Mouse (Mus musculus): ENCODE measurements around the gene Prn. TPM values are rescaled to one million over a fixed set of nuclear protein-coding genes. Genes with fewer than 3 reads are reported as not detected.

Gene Prn
- polyA plus RNA-seq, 1 experiment = 0.10 TPM

- no peak overlapping the region for H3ac ChIP-seq (ENCODE audit: control insufficient read depth, insufficient read length)
- no peak overlapping the region for H3K4me2 ChIP-seq (ENCODE audit: low read depth)
- no peaks in the 10 kb centered on the region for H3K27me3 ChIP-seq (ENCODE audit: control insufficient read depth, insufficient read depth, insufficient read length)
- TF ChIP-seq MAX (IDR thresholded peaks at IDR 0.05; ENCODE audit: low read depth) = no peak
- TF ChIP-seq CEBPB (IDR thresholded peaks at IDR 0.05; ENCODE audit: insufficient read depth, poor library complexity, severe bottlenecking) = no peak
- TF ChIP-seq MYOG (IDR thresholded peaks at IDR 0.05; ENCODE audit: control insufficient read depth in 1 of 3, insufficient read depth in 1 of 3, insufficient read length in 2 of 3, low read depth in 2 of 3) = no peak
- no peak for TF ChIP-seq POLR2AphosphoS2 (IDR thresholded peaks at IDR 0.05; ENCODE audit: insufficient read length, low read depth)
- no peak for TF ChIP-seq TCF12 (IDR thresholded peaks at IDR 0.05; ENCODE audit: insufficient read depth, poor library complexity, severe bottlenecking)
- TF ChIP-seq TCF3 (IDR thresholded peaks at IDR 0.05; ENCODE audit: insufficient read length, low read depth) = no peak
- no peak for TF ChIP-seq MYOD1 (IDR thresholded peaks at IDR 0.05; ENCODE audit: control insufficient read depth in 1 of 3, insufficient read length in 2 of 3, low read depth in 2 of 3)
- TF ChIP-seq POLR2A (IDR thresholded peaks at IDR 0.05; ENCODE audit: insufficient read length, low read depth) = no peak
- no peak for TF ChIP-seq USF1 (IDR thresholded peaks at IDR 0.05; ENCODE audit: low read depth)
- H3K36me3 ChIP-seq (ENCODE audit: control insufficient read depth, insufficient read depth) = no peaks in the 10 kb centered on the region
- H3K79me2 ChIP-seq (ENCODE audit: control insufficient read depth, insufficient read depth) = no peaks in the 10 kb centered on the region
- H3K4me3 ChIP-seq = no peak overlapping the region
These were observed 83.9 kb downstream of the Prn start for GRCm38 (mm10) chr2:131993563-131994088.

GRCm38 (mm10) chr2:131994971-131995370 is 85.2 kb downstream of the Prn start:
- no peaks in the 10 kb centered on the region for H3K79me2 ChIP-seq (ENCODE audit: control insufficient read depth, insufficient read depth)
- no peak overlapping the region for H3K4me2 ChIP-seq (ENCODE audit: low read depth)
- no peak overlapping the region for H3ac ChIP-seq (ENCODE audit: control insufficient read depth, insufficient read length)
- no peak for TF ChIP-seq TCF12 (IDR thresholded peaks at IDR 0.05; ENCODE audit: insufficient read depth, poor library complexity, severe bottlenecking)
- TF ChIP-seq MAX (IDR thresholded peaks at IDR 0.05; ENCODE audit: low read depth) = no peak
- TF ChIP-seq POLR2AphosphoS2 (IDR thresholded peaks at IDR 0.05; ENCODE audit: insufficient read length, low read depth) = no peak
- TF ChIP-seq REST (IDR thresholded peaks at IDR 0.05; ENCODE audit: insufficient read depth, insufficient read length) = no peak
- no peak for TF ChIP-seq E2F4 (IDR thresholded peaks at IDR 0.05; ENCODE audit: insufficient read depth)
- no peak for TF ChIP-seq CEBPB (IDR thresholded peaks at IDR 0.05; ENCODE audit: insufficient read depth, poor library complexity, severe bottlenecking)
- no peaks in the 10 kb centered on the region for H3K27me3 ChIP-seq (ENCODE audit: control insufficient read depth, insufficient read depth, insufficient read length)
- no peaks in the 10 kb centered on the region for H3K36me3 ChIP-seq (ENCODE audit: control insufficient read depth, insufficient read depth)
- H3K4me3 ChIP-seq = no peak overlapping the region

GRCm38 (mm10) chr2:131995742-131996141 is 86.0 kb downstream of the Prn start:
- TF ChIP-seq CEBPB (IDR thresholded peaks at IDR 0.05; ENCODE audit: insufficient read depth, poor library complexity, severe bottlenecking) (no peak), MYOG (IDR thresholded peaks at IDR 0.05; ENCODE audit: control insufficient read depth in 1 of 3, insufficient read depth in 1 of 3, insufficient read length in 2 of 3, low read depth in 2 of 3) (no peak), MAX (IDR thresholded peaks at IDR 0.05; ENCODE audit: low read depth) (no peak), REST (IDR thresholded peaks at IDR 0.05; ENCODE audit: insufficient read depth, insufficient read length) (no peak), USF1 (IDR thresholded peaks at IDR 0.05; ENCODE audit: low read depth) (no peak), MYOD1 (IDR thresholded peaks at IDR 0.05; ENCODE audit: control insufficient read depth in 1 of 3, insufficient read length in 2 of 3, low read depth in 2 of 3) (no peak)
- no peak overlapping the region for H3ac ChIP-seq (ENCODE audit: control insufficient read depth, insufficient read length)
- no peak overlapping the region for H3K4me3 ChIP-seq
- H3K79me2 ChIP-seq (ENCODE audit: control insufficient read depth, insufficient read depth) = no peaks in the 10 kb centered on the region
- no peaks in the 10 kb centered on the region for H3K27me3 ChIP-seq (ENCODE audit: control insufficient read depth, insufficient read depth, insufficient read length)
- no peak overlapping the region for H3K4me2 ChIP-seq (ENCODE audit: low read depth)
- no peaks in the 10 kb centered on the region for H3K36me3 ChIP-seq (ENCODE audit: control insufficient read depth, insufficient read depth)

GRCm38 (mm10) chr2:131996369-131996768 is 86.6 kb downstream of the Prn start:
- no peak for TF ChIP-seq MYOG (IDR thresholded peaks at IDR 0.05; ENCODE audit: control insufficient read depth in 1 of 3, insufficient read depth in 1 of 3, insufficient read length in 2 of 3, low read depth in 2 of 3)
- no peak for TF ChIP-seq SRF (IDR thresholded peaks at IDR 0.05; ENCODE audit: control insufficient read depth, insufficient read length, low read depth)
- TF ChIP-seq CEBPB (IDR thresholded peaks at IDR 0.05; ENCODE audit: insufficient read depth, poor library complexity, severe bottlenecking) = no peak
- no peak for TF ChIP-seq REST (IDR thresholded peaks at IDR 0.05; ENCODE audit: insufficient read depth, insufficient read length)
- no peak for TF ChIP-seq USF1 (IDR thresholded peaks at IDR 0.05; ENCODE audit: low read depth)
- TF ChIP-seq POLR2A (IDR thresholded peaks at IDR 0.05; ENCODE audit: insufficient read length, low read depth) = no peak
- H3K4me2 ChIP-seq (ENCODE audit: low read depth) = no peak overlapping the region

GRCm38 (mm10) chr2:131997356-131997755 is 87.6 kb downstream of the Prn start:
- no peak overlapping the region for H3K4me3 ChIP-seq
- no peak overlapping the region for H3ac ChIP-seq (ENCODE audit: control insufficient read depth, insufficient read length)
- no peak overlapping the region for H3K4me2 ChIP-seq (ENCODE audit: low read depth)
- H3K79me2 ChIP-seq (ENCODE audit: control insufficient read depth, insufficient read depth) = no peaks in the 10 kb centered on the region
- TF ChIP-seq MYOG (IDR thresholded peaks at IDR 0.05; ENCODE audit: control insufficient read depth in 1 of 3, insufficient read depth in 1 of 3, insufficient read length in 2 of 3, low read depth in 2 of 3) (no peak), USF1 (IDR thresholded peaks at IDR 0.05; ENCODE audit: low read depth) (no peak), SRF (IDR thresholded peaks at IDR 0.05; ENCODE audit: control insufficient read depth, insufficient read length, low read depth) (no peak)
- H3K36me3 ChIP-seq (ENCODE audit: control insufficient read depth, insufficient read depth) = no peaks in the 10 kb centered on the region
- no peaks in the 10 kb centered on the region for H3K27me3 ChIP-seq (ENCODE audit: control insufficient read depth, insufficient read depth, insufficient read length)

More at GRCm38 (mm10) chr2:131996369-131996768, 86.6 kb downstream of the Prn start:
- no peaks in the 10 kb centered on the region for H3K79me2 ChIP-seq (ENCODE audit: control insufficient read depth, insufficient read depth)
- no peaks in the 10 kb centered on the region for H3K27me3 ChIP-seq (ENCODE audit: control insufficient read depth, insufficient read depth, insufficient read length)
- no peak overlapping the region for H3ac ChIP-seq (ENCODE audit: control insufficient read depth, insufficient read length)
- H3K4me3 ChIP-seq = no peak overlapping the region
- H3K36me3 ChIP-seq (ENCODE audit: control insufficient read depth, insufficient read depth) = no peaks in the 10 kb centered on the region
